ENCODE assay signal across 15 mouse cellular contexts in the genomic region with DNA sequence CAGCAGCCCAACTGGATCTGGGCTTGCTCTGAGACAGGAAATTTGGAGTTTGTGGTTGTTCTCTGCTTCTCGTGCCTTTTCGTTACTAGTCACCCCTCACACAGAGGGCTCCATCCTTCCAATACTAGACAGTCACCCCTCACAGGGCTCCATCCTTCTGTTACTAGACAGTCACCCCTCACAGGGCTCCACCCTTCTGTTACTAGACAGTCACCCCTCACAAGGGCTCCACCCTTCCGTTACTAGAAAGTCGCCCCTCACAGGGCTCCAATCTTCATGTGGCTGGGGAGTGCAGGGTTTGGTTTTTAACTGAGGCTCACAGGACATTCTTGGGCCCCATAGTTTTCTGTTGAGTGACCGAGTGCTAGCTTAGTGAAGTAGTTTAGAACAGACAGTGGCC. TPM values are rescaled to one million over a fixed set of nuclear protein-coding genes. Genes with fewer than 3 reads are reported as not detected.
"Had no signal": no experiment of that assay in that cellular context is flagged by ENCODE, and none has a peak within 500 bp of the region (broad histone marks: within the 10 kb centered on the region; RNA-seq: fewer than 3 reads in every experiment).

No protein-coding gene starts in this region.

- H3K4me1 ChIP-seq: limb, embryonic 15.5 days; lung, embryonic 15.5 days; midbrain, embryonic 12.5 days had no signal

- H3K9me3 ChIP-seq: limb, embryonic 15.5 days; lung, embryonic 15.5 days; megakaryocyte, embryonic 14.5 days; midbrain, embryonic 12.5 days had no signal

- H3K27me3 ChIP-seq: limb, embryonic 15.5 days; lung, embryonic 15.5 days; megakaryocyte, embryonic 14.5 days; midbrain, embryonic 12.5 days had no signal

- H3K4me2 ChIP-seq: limb, embryonic 15.5 days; lung, embryonic 15.5 days; midbrain, embryonic 12.5 days had no signal

- DNase-seq: kidney, adult 9 months; kidney, postnatal 36 days; layer of hippocampus, adult 9-11 months; layer of hippocampus, postnatal 36 days; lung, postnatal 14 days; right cerebral cortex, adult 18-20 months; right cerebral cortex, postnatal 25 days; thymus, postnatal 36 days had no signal

- H3K4me3 ChIP-seq: limb, embryonic 15.5 days; lung, embryonic 15.5 days; megakaryocyte, embryonic 14.5 days; midbrain, embryonic 12.5 days had no signal

- H3K27ac ChIP-seq: kidney, postnatal 0 days; limb, embryonic 15.5 days; lung, embryonic 15.5 days; macrophage; midbrain, embryonic 12.5 days had no signal

- H3K9ac ChIP-seq: limb, embryonic 15.5 days; lung, embryonic 15.5 days; midbrain, embryonic 12.5 days had no signal

RNA-seq across cellular contexts. Expression of gene Rab20, which starts 34.7 kb away (rescaled TPM):
- polyA plus RNA-seq: neural tube, embryonic 14.5 days had no signal
